Comparison of ENCODE assay signal across 8 mouse cellular contexts in genomic region chr2:12883276-12883914, GRCm38 (mm10). TPM values are rescaled to one million over a fixed set of nuclear protein-coding genes. Genes with fewer than 3 reads are reported as not detected.
DNase-seq lines count a peak whose midpoint lies in the region; ATAC-seq and TF ChIP-seq lines count a peak whose summit lies in the region.

No protein-coding gene starts in this region.

- H3K9me3 ChIP-seq in intestine, embryonic 14.5 days (ENCODE audit: control insufficient read depth, low read length): no peaks in the 10 kb centered on the region
- no peaks in the 10 kb centered on the region for H3K9me3 ChIP-seq in intestine, postnatal 0 days (ENCODE audit: control insufficient read depth)
- H3K9me3 ChIP-seq in intestine, embryonic 16.5 days (ENCODE audit: control insufficient read depth, low read length): no peaks in the 10 kb centered on the region
- H3K9me3 ChIP-seq in midbrain, postnatal 0 days (ENCODE audit: low read length): no peaks in the 10 kb centered on the region

- H3K4me3 ChIP-seq in intestine, embryonic 14.5 days (ENCODE audit: low read depth, low read length): no peak overlapping the region
- H3K4me3 ChIP-seq in intestine, postnatal 0 days (ENCODE audit: low read depth, low read length): no peak overlapping the region
- no peak overlapping the region for H3K4me3 ChIP-seq in intestine, embryonic 16.5 days (ENCODE audit: low read length)
- H3K4me3 ChIP-seq in midbrain, postnatal 0 days (ENCODE audit: low read depth, low read length): no peak overlapping the region

- no peaks in the 10 kb centered on the region for H3K27me3 ChIP-seq in intestine, embryonic 14.5 days (replicated peaks; ENCODE audit: control insufficient read depth, insufficient read depth, low read length)
- H3K27me3 ChIP-seq in intestine, postnatal 0 days (replicated peaks; ENCODE audit: control insufficient read depth, insufficient read depth, low read length): no peaks in the 10 kb centered on the region
- H3K27me3 ChIP-seq in intestine, embryonic 16.5 days (replicated peaks; ENCODE audit: control insufficient read depth, insufficient read depth, low read length): no peaks in the 10 kb centered on the region
- H3K27me3 ChIP-seq in midbrain, postnatal 0 days (ENCODE audit: insufficient read depth, low read length): no peaks in the 10 kb centered on the region

- H3K4me1 ChIP-seq in intestine, embryonic 14.5 days (replicated peaks; ENCODE audit: control insufficient read depth, insufficient read depth, low read length): peaks cover 5% of the 10 kb centered on the region; the same call in 1 of the 2 replicates
- H3K4me1 ChIP-seq in intestine, postnatal 0 days (replicated peaks; ENCODE audit: control insufficient read depth, insufficient read depth, low read length): no peaks in the 10 kb centered on the region
- H3K4me1 ChIP-seq in intestine, embryonic 16.5 days (ENCODE audit: control insufficient read depth, insufficient read depth, low read length): no peaks in the 10 kb centered on the region
- no peaks in the 10 kb centered on the region for H3K4me1 ChIP-seq in midbrain, postnatal 0 days (ENCODE audit: insufficient read depth, low read length)

- H3K27ac ChIP-seq in intestine, embryonic 14.5 days (ENCODE audit: low read depth): peak overlapping the region; percentile 22; the same call in 1 of the 2 replicates
- no peak overlapping the region for H3K27ac ChIP-seq in intestine, postnatal 0 days (ENCODE audit: low read depth, low read length)
- H3K27ac ChIP-seq in intestine, embryonic 16.5 days (ENCODE audit: low read length): no peak overlapping the region
- no peak overlapping the region for H3K27ac ChIP-seq in midbrain, postnatal 0 days (ENCODE audit: low read depth, low read length)

- 42% methylated on average over 10 of the region's 10 CpGs for WGBS in intestine, embryonic 14.5 days
- WGBS in intestine, postnatal 0 days: 61% methylated on average over 10 of the region's 10 CpGs
- 51% methylated on average over 10 of the region's 10 CpGs for WGBS in intestine, embryonic 16.5 days
- 66% methylated on average over 10 of the region's 10 CpGs for WGBS in midbrain, postnatal 0 days

- ATAC-seq in intestine, embryonic 14.5 days (replicated peaks; ENCODE audit: low FRiP score, low TSS enrichment, low read depth): peak; percentile 70
- no peak for ATAC-seq in intestine, postnatal 0 days
- peak; percentile 89 for ATAC-seq in intestine, embryonic 16.5 days
- peak; percentile 69; the same call in 1 of the 2 replicates for ATAC-seq in midbrain, postnatal 0 days (ENCODE audit: low FRiP score)
- ATAC-seq in inflammation-experienced regulatory T-cells, adult 6 months: no peak

- DNase-seq in intestine, embryonic 14.5 days (ENCODE audit: low spot score): peak; percentile 57
- peak; percentile 86 for DNase-seq in cerebellum, adult 9-11 months
- DNase-seq in midbrain, postnatal 0 days (ENCODE audit: low spot score): peak; percentile 78
- DNase-seq in kidney, postnatal 25 days: no peak
- DNase-seq in yolk sac, embryonic 10.5 days (ENCODE audit: low spot score): no peak

- no peak overlapping the region for H3K9ac ChIP-seq in intestine, embryonic 14.5 days (ENCODE audit: low read length)
- no peak overlapping the region for H3K9ac ChIP-seq in intestine, postnatal 0 days (ENCODE audit: low read depth, low read length)
- no peak overlapping the region for H3K9ac ChIP-seq in intestine, embryonic 16.5 days (ENCODE audit: low read depth, low read length)
- H3K9ac ChIP-seq in midbrain, postnatal 0 days (replicated peaks; ENCODE audit: low read length, poor library complexity, severe bottlenecking): no peak overlapping the region

- H3K4me2 ChIP-seq in intestine, embryonic 14.5 days (ENCODE audit: low read length): no peak overlapping the region
- H3K4me2 ChIP-seq in intestine, postnatal 0 days (replicated peaks; ENCODE audit: low read depth): no peak overlapping the region
- H3K4me2 ChIP-seq in intestine, embryonic 16.5 days (ENCODE audit: low read depth, low read length): no peak overlapping the region
- H3K4me2 ChIP-seq in midbrain, postnatal 0 days (ENCODE audit: low read depth, low read length, poor library complexity, severe bottlenecking): no peak overlapping the region

- TF ChIP-seq CTCF in intestine, postnatal 0 days (IDR thresholded peaks at IDR 0.05; ENCODE audit: low read depth): no peak
- TF ChIP-seq CTCF in midbrain, postnatal 0 days (IDR thresholded peaks at IDR 0.05): no peak

- H3K36me3 ChIP-seq in intestine, embryonic 14.5 days (ENCODE audit: control insufficient read depth, insufficient read depth, low read length): no peaks in the 10 kb centered on the region
- H3K36me3 ChIP-seq in intestine, postnatal 0 days (ENCODE audit: control insufficient read depth, insufficient read depth): no peaks in the 10 kb centered on the region
- H3K36me3 ChIP-seq in intestine, embryonic 16.5 days (ENCODE audit: control insufficient read depth, insufficient read depth, low read length): no peaks in the 10 kb centered on the region
- no peaks in the 10 kb centered on the region for H3K36me3 ChIP-seq in midbrain, postnatal 0 days (ENCODE audit: insufficient read depth, low read length)

RNA-seq across cellular contexts. Expression of gene Pter, which starts 40.4 kb away (rescaled TPM):
- polyA plus RNA-seq in intestine, embryonic 14.5 days (2014; fragmentation: Nextera tagmentation; extraction: Ambion mirVana): 36.4 and 37.7 TPM in 2 replicates
- polyA plus RNA-seq in intestine, postnatal 0 days (2015; fragmentation: Nextera tagmentation; extraction: Ambion mirVana): 7.2 and 8.0 TPM in 2 replicates
- polyA plus RNA-seq in intestine, embryonic 16.5 days (2015; fragmentation: Nextera tagmentation; extraction: Ambion mirVana): 28.3 and 36.4 TPM in 2 replicates
- 4.8 and 6.1 TPM in 2 replicates for total RNA-seq in midbrain, postnatal 0 days (2014; rRNA removed)
- polyA plus RNA-seq in midbrain, postnatal 0 days (2015; fragmentation: Nextera tagmentation; extraction: Ambion mirVana): 3.8 and 3.9 TPM in 2 replicates
- polyA plus RNA-seq in inflammation-experienced regulatory T-cells, adult 6 months (2017; shearing (Covaris generic)): 1 to 10 TPM; 3.9 to 7.3 (median 5.2) TPM

Comparison
In these comparisons a context has a peak if more than half of its experiments do, and no peak if none do; other contexts are left out.
1. ATAC-seq: peak in intestine, embryonic 14.5 days (single experiment), intestine, embryonic 16.5 days (single experiment) and midbrain, postnatal 0 days (single experiment); none in intestine, postnatal 0 days (single experiment) and inflammation-experienced regulatory T-cells, adult 6 months (single experiment).
2. DNase-seq: peak in intestine, embryonic 14.5 days (single experiment), cerebellum, adult 9-11 months (single experiment) and midbrain, postnatal 0 days (single experiment); none in kidney, postnatal 25 days (0 of 2) and yolk sac, embryonic 10.5 days (single experiment).